Mouse (Mus musculus): ENCODE results near the gene G430095P16Rik. TPM values are rescaled to one million over a fixed set of nuclear protein-coding genes. Genes with fewer than 3 reads are reported as not detected.

Gene G430095P16Rik
- polyA plus RNA-seq, 1 experiment from 2014 or later = 0.89 TPM

- H3K9ac ChIP-seq (ENCODE audit: low read depth, low read length) = 0 out of 2 replicates have a peak overlapping the region, but pooled peaks have one; percentile 8
- WGBS = 33% methylated on average over 3 of the region's 3 CpGs
- no peaks in the 10 kb centered on the region for H3K36me3 ChIP-seq (ENCODE audit: control insufficient read depth, insufficient read depth, low read length)
- no peak overlapping the region for H3K4me2 ChIP-seq (ENCODE audit: low read length)
- H3K9me3 ChIP-seq (ENCODE audit: control insufficient read depth, low read length) = no peaks in the 10 kb centered on the region
- peaks cover 50% of the 10 kb centered on the region for H3K4me1 ChIP-seq (ENCODE audit: control insufficient read depth, insufficient read depth, low read depth, low read length)
- no peaks in the 10 kb centered on the region for H3K27me3 ChIP-seq (replicated peaks; ENCODE audit: control insufficient read depth, insufficient read depth, low read length)
- no peak for ATAC-seq
- no peak overlapping the region for H3K4me3 ChIP-seq (ENCODE audit: low read length)
- peak overlapping the region; percentile 5 for H3K27ac ChIP-seq (ENCODE audit: low read depth, low read length)
These were observed 3.1 kb downstream of the G430095P16Rik start for GRCm38 (mm10) chr8:84725941-84726259.

DNA sequence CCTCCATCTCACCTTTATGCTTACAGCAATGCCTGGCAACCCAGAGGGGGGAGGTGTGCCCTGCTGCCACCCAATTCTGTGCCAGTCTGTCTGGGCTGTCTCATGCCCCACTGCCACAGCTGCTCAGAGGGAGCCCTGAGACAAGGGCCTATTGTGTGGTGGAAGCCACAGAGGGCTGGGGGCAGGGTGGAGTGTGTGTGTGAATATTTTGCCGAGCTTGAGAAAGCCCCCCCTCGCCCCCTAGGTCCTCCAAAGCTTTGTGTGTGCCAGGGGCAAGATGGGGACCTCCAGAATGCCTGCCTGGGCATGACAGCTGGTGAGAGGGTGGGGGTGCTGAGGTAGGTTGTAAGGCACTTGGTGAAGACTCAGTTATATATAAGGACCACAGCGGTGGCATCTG lies 5.7 kb downstream of the G430095P16Rik start:
- Histone ChIP-seq H3K9ac (ENCODE audit: low read depth, low read length) (no peak overlapping the region), H3K36me3 (ENCODE audit: control insufficient read depth, insufficient read depth, low read length) (no peaks in the 10 kb centered on the region), H3K4me3 (ENCODE audit: low read length) (no peak overlapping the region), H3K9me3 (ENCODE audit: control insufficient read depth, low read length) (no peaks in the 10 kb centered on the region), H3K4me2 (ENCODE audit: low read length) (no peak overlapping the region), H3K27ac (ENCODE audit: low read depth, low read length) (peak overlapping the region; percentile 46), H3K27me3 (replicated peaks; ENCODE audit: control insufficient read depth, insufficient read depth, low read length) (no peaks in the 10 kb centered on the region), H3K4me1 (ENCODE audit: control insufficient read depth, insufficient read depth, low read depth, low read length) (peaks cover 59% of the 10 kb centered on the region)
- ATAC-seq = peak; percentile 76
- 34% methylated on average over 3 of the region's 3 CpGs for WGBS

- Histone ChIP-seq H3K9me3 (ENCODE audit: control insufficient read depth, low read length) (no peaks in the 10 kb centered on the region), H3K4me3 (ENCODE audit: low read length) (no peak overlapping the region), H3K27ac (ENCODE audit: low read depth, low read length) (peak overlapping the region; percentile 81), H3K4me2 (ENCODE audit: low read length) (no peak overlapping the region), H3K27me3 (replicated peaks; ENCODE audit: control insufficient read depth, insufficient read depth, low read length) (no peaks in the 10 kb centered on the region), H3K9ac (ENCODE audit: low read depth, low read length) (no peak overlapping the region), H3K36me3 (ENCODE audit: control insufficient read depth, insufficient read depth, low read length) (no peaks in the 10 kb centered on the region), H3K4me1 (ENCODE audit: control insufficient read depth, insufficient read depth, low read depth, low read length) (peaks cover 46% of the 10 kb centered on the region)
- 75% methylated on average over 16 of the region's 16 CpGs for WGBS
- ATAC-seq = peak; percentile 23
These were observed 7.1 kb downstream of the G430095P16Rik start for GRCm38 (mm10) chr8:84729921-84730362.

DNA sequence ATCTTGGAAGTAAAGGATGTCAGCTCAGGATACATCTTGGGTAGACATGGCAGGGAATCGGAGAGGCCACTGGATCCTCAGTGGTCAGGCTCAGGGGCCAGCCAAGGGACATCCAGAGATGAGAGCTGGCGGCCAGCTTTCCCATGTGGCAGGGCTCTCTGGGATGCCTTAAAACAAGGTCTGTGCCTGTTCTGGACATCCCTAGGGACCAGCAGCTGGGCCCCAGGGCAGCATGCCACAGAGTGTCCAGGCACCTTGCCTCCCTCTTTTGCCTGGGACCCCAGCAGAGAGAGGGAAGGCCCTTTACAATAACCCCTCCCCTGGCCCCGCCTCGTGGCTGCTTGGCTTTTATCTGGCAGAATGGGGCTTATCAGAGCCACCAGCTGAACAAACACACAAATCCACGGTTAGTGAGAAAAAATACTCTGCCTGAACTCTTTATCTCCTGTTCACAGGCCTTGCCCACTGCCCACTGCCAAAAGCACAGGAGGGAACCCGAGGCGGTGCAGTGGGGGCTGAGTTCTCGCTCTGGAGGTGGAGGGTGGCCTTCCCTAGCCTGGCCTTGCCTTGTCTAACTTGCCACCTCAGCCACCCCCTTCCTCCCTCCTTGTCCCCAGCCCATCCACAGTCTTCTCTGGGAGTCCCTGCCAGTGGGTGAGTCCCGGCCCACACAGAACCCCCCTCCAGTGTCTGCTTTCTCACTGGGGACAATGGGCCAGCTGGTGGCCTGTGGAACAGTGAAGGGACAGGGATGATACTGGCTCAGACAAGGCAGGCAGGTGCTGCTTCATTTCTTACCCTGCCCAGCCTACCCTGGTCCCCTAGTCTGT lies 7.9 kb downstream of the G430095P16Rik start:
- H3K4me2 ChIP-seq (ENCODE audit: low read length) = no peak overlapping the region
- no peaks in the 10 kb centered on the region for H3K9me3 ChIP-seq (ENCODE audit: control insufficient read depth, low read length)
- 16% methylated on average over 9 of the region's 9 CpGs for WGBS
- H3K4me1 ChIP-seq (ENCODE audit: control insufficient read depth, insufficient read depth, low read depth, low read length) = peaks cover 46% of the 10 kb centered on the region
- peak overlapping the region; percentile 29 for H3K9ac ChIP-seq (ENCODE audit: low read depth, low read length)
- 0 out of 2 replicates have a peak, but pooled peaks cover 3% of the 10 kb centered on the region for H3K27me3 ChIP-seq (replicated peaks; ENCODE audit: control insufficient read depth, insufficient read depth, low read length)
- no peak overlapping the region for H3K4me3 ChIP-seq (ENCODE audit: low read length)
- ATAC-seq = peak; percentile 14; the same call in 1 of the 2 replicates
- H3K36me3 ChIP-seq (ENCODE audit: control insufficient read depth, insufficient read depth, low read length) = no peaks in the 10 kb centered on the region
- peak overlapping the region; percentile 81 for H3K27ac ChIP-seq (ENCODE audit: low read depth, low read length)

- Histone ChIP-seq H3K4me2 (ENCODE audit: low read length) (no peak overlapping the region), H3K27ac (ENCODE audit: low read depth, low read length) (peak overlapping the region; percentile 81), H3K27me3 (replicated peaks; ENCODE audit: control insufficient read depth, insufficient read depth, low read length) (0 out of 2 replicates have a peak, but pooled peaks cover 5% of the 10 kb centered on the region), H3K9ac (ENCODE audit: low read depth, low read length) (no peak overlapping the region), H3K9me3 (ENCODE audit: control insufficient read depth, low read length) (no peaks in the 10 kb centered on the region), H3K4me1 (ENCODE audit: control insufficient read depth, insufficient read depth, low read depth, low read length) (peaks cover 52% of the 10 kb centered on the region), H3K4me3 (ENCODE audit: low read length) (no peak overlapping the region), H3K36me3 (ENCODE audit: control insufficient read depth, insufficient read depth, low read length) (no peaks in the 10 kb centered on the region)
- 49% methylated on average over 11 of the region's 11 CpGs for WGBS
- ATAC-seq = no peak
These were observed 8.8 kb downstream of the G430095P16Rik start for GRCm38 (mm10) chr8:84731371-84732177.

DNA sequence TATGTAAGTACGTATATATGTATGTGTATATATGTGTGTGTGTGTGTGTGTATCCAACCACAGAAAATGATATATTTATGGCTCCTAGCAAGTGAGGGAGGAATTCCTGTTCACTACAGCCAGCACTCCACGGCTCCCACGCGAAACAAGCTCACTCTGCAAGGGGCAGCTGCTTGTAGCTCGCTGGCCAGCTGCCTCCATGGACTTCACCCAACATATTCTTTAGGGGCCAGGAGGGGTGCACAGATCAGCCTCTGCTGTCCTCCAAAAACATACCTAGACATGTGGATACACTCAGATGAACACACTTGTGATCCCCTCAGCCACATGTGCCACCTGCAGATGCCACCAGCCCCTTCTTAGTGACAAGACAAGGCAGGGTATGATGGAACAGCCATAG lies 9.7 kb downstream of the G430095P16Rik start:
- ATAC-seq = no peak
- H3K27me3 ChIP-seq (replicated peaks; ENCODE audit: control insufficient read depth, insufficient read depth, low read length) = peaks cover 7% of the 10 kb centered on the region; the same call in 1 of the 2 replicates
- 51% methylated on average over 5 of the region's 5 CpGs for WGBS
- H3K36me3 ChIP-seq (ENCODE audit: control insufficient read depth, insufficient read depth, low read length) = no peaks in the 10 kb centered on the region
- no peak overlapping the region for H3K4me2 ChIP-seq (ENCODE audit: low read length)
- peak overlapping the region; percentile 18; the same call in 1 of the 2 replicates for H3K9ac ChIP-seq (ENCODE audit: low read depth, low read length)
- H3K27ac ChIP-seq (ENCODE audit: low read depth, low read length) = peak overlapping the region; percentile 25
- H3K4me1 ChIP-seq (ENCODE audit: control insufficient read depth, insufficient read depth, low read depth, low read length) = peaks cover 55% of the 10 kb centered on the region
- no peaks in the 10 kb centered on the region for H3K9me3 ChIP-seq (ENCODE audit: control insufficient read depth, low read length)
- H3K4me3 ChIP-seq (ENCODE audit: low read length) = no peak overlapping the region

- Histone ChIP-seq H3K4me2 (ENCODE audit: low read length) (no peak overlapping the region), H3K27me3 (replicated peaks; ENCODE audit: control insufficient read depth, insufficient read depth, low read length) (peaks cover 9% of the 10 kb centered on the region; the same call in 1 of the 2 replicates), H3K4me1 (ENCODE audit: control insufficient read depth, insufficient read depth, low read depth, low read length) (peaks cover 59% of the 10 kb centered on the region), H3K9me3 (ENCODE audit: control insufficient read depth, low read length) (no peaks in the 10 kb centered on the region), H3K36me3 (ENCODE audit: control insufficient read depth, insufficient read depth, low read length) (no peaks in the 10 kb centered on the region), H3K27ac (ENCODE audit: low read depth, low read length) (peak overlapping the region; percentile 25), H3K9ac (ENCODE audit: low read depth, low read length) (peak overlapping the region; percentile 18; the same call in 1 of the 2 replicates), H3K4me3 (ENCODE audit: low read length) (no peak overlapping the region)
- ATAC-seq = no peak
- WGBS = 57% methylated on average over 6 of the region's 6 CpGs
These were observed 10.2 kb downstream of the G430095P16Rik start for GRCm38 (mm10) chr8:84732996-84733395.

DNA sequence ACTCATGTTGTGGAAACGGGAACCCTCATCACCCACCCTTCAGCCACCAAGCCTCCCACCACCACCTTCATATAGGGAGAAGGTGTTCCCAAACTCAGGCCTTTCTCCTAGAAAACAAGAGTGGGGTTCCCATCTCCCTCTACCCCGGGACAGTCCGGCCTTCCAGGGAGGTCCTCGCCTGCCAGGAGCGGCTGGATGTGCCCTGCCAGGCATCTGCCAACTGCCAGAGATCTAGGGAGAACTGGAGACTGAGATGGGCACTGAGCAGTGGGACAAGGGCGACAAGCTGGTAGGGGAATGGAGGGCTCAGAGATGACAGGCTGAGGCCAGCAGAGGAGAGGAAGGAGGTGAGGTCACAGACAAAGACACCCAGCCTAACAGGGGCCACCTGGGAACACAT lies 11.2 kb downstream of the G430095P16Rik start:
- Histone ChIP-seq H3K4me3 (ENCODE audit: low read length) (no peak overlapping the region), H3K4me2 (ENCODE audit: low read length) (no peak overlapping the region), H3K9me3 (ENCODE audit: control insufficient read depth, low read length) (no peaks in the 10 kb centered on the region), H3K4me1 (ENCODE audit: control insufficient read depth, insufficient read depth, low read depth, low read length) (peaks cover 61% of the 10 kb centered on the region), H3K36me3 (ENCODE audit: control insufficient read depth, insufficient read depth, low read length) (no peaks in the 10 kb centered on the region), H3K27ac (ENCODE audit: low read depth, low read length) (no peak overlapping the region), H3K27me3 (replicated peaks; ENCODE audit: control insufficient read depth, insufficient read depth, low read length) (peaks cover 13% of the 10 kb centered on the region; the same call in 1 of the 2 replicates), H3K9ac (ENCODE audit: low read depth, low read length) (no peak overlapping the region)
- no peak for ATAC-seq
- WGBS = 75% methylated on average over 6 of the region's 6 CpGs

DNA sequence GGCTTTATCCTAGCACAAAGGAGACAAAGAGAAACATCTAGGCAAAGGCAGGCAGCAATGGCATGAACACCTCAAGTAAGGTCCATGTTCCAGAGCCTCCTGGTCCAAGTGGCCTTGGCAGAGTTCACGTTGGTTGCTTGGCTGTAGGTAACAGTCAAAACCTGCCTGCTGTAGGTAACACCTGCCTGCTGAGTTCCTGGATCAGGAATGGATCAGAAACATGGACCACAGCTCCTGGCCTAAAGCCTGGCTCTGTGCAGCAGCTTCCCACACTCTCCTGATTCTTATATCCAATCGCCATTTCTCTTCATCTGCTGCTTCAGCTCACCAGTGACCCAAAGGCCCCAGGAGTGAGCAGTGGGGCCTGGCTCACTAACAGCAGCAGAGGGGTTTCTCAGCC lies 11.9 kb downstream of the G430095P16Rik start:
- peaks cover 65% of the 10 kb centered on the region for H3K4me1 ChIP-seq (ENCODE audit: control insufficient read depth, insufficient read depth, low read depth, low read length)
- H3K27me3 ChIP-seq (replicated peaks; ENCODE audit: control insufficient read depth, insufficient read depth, low read length) = peaks cover 16% of the 10 kb centered on the region
- H3K4me2 ChIP-seq (ENCODE audit: low read length) = no peak overlapping the region
- no peak for ATAC-seq
- 72% methylated on average over 2 of the region's 2 CpGs for WGBS
- no peaks in the 10 kb centered on the region for H3K9me3 ChIP-seq (ENCODE audit: control insufficient read depth, low read length)
- H3K36me3 ChIP-seq (ENCODE audit: control insufficient read depth, insufficient read depth, low read length) = no peaks in the 10 kb centered on the region
- H3K4me3 ChIP-seq (ENCODE audit: low read length) = no peak overlapping the region
- no peak overlapping the region for H3K9ac ChIP-seq (ENCODE audit: low read depth, low read length)
- H3K27ac ChIP-seq (ENCODE audit: low read depth, low read length) = no peak overlapping the region
